Mouse (Mus musculus) cerebellum, adult 2 months (tissue): ENCODE data around the gene Ankfy1.

Experiments
- CTCF ChIP-seq: fragments of 200-500 bp; IDR thresholded peaks from 2 replicates; pipeline ENCODE4 v1.5.1; 2011; ENCODE audit warnings: low read depth, mild to moderate bottlenecking, control low read depth, low read length, moderate library complexity, borderline replicate concordance; ENCODE audit not compliant: insufficient read depth
- POLR2A ChIP-seq: fragments of 200-500 bp; IDR thresholded peaks from 2 replicates; pipeline ENCODE4 v1.6.1; 2011; ENCODE audit warnings: low read length, control low read depth, borderline replicate concordance; ENCODE audit not compliant: insufficient read depth

DNA sequence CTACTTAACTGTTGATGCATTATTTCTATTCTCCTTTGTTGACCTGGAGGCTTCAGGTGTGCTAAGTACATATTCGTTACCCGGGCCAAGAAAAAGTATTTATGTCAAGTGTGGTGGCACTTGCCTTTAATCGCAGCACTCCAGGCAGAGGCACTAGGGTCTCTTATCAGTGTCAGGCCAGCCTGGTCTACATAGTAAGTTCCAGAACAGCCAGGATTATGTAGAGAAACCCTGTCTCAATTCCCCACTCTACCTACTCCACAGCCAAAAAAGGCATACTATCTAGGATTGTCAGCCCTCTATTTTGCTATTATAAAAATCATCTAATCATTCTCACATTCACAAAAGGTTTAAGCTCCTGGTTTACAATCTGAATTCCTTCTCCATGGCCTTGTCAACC is 691 bp upstream of the Ankfy1 start:
- TF ChIP-seq CTCF (no peak), POLR2A (no peak)
